Mouse (Mus musculus) mature B cell (primary cell): ENCODE measurements around the gene Prss22.

ENCODE experiments used
- in situ Hi-C: fragments of 300-500 bp; cut with MboI; formaldehyde crosslinking; loops from 2 replicates; pipeline ENCODE4 v1.14.3; 2019

The Prss22 gene

GRCm38 (mm10) chr17:23995421-23995820 is 2.5 kb downstream of the Prss22 start:
- in situ Hi-C loops, result no loop called here

GRCm38 (mm10) chr17:23994667-23995066 is 3.2 kb downstream of the Prss22 start:
- in situ Hi-C loops, result no loop called here

- in situ Hi-C loops, result no loop called here
Observed at GRCm38 (mm10) chr17:23993559-23994428, 4.1 kb downstream of the Prss22 start.

GRCm38 (mm10) chr17:23992789-23993553 is 4.9 kb downstream of the Prss22 start:
- in situ Hi-C loops, result no loop called here

- in situ Hi-C loops, result no loop called here
Observed at GRCm38 (mm10) chr17:23989802-23990201, 8.1 kb downstream of the Prss22 start.

- in situ Hi-C loops, result no loop called here
Observed at GRCm38 (mm10) chr17:23984989-23985388, 12.9 kb downstream of the Prss22 start.

- in situ Hi-C loops, result no loop called here
Observed at GRCm38 (mm10) chr17:23982912-23983311, 15.0 kb downstream of the Prss22 start.

- in situ Hi-C loops, result no loop called here
Observed at GRCm38 (mm10) chr17:23980297-23980909, 17.5 kb downstream of the Prss22 start, which contains the start of gene Prss30. Gene Prss30 (minus strand): TSS chr17:23980566.

- in situ Hi-C loops, result no loop called here
Observed at GRCm38 (mm10) chr17:23979471-23979870, 18.4 kb downstream of the Prss22 start.

GRCm38 (mm10) chr17:23976665-23977064 is 21.2 kb downstream of the Prss22 start:
- in situ Hi-C loops, result no loop called here

- in situ Hi-C loops, result no loop called here
Observed at GRCm38 (mm10) chr17:23971315-23971714, 26.6 kb downstream of the Prss22 start.

GRCm38 (mm10) chr17:23969231-23969630 is 28.7 kb downstream of the Prss22 start:
- in situ Hi-C loops, result loop anchor here (10.0 kb wide), 1 partner anchor 114 kb away; no protein-coding TSS in a partner anchor

GRCm38 (mm10) chr17:23968780-23969179 is 29.1 kb downstream of the Prss22 start:
- in situ Hi-C loops, result loop anchor here (10.0 kb wide), 1 partner anchor 114 kb away; no protein-coding TSS in a partner anchor

- in situ Hi-C loops, result loop anchor here (10.0 kb wide), 1 partner anchor 112 kb away; no protein-coding TSS in a partner anchor
Observed at GRCm38 (mm10) chr17:23966658-23967401, 31.1 kb downstream of the Prss22 start.

GRCm38 (mm10) chr17:23965805-23966425 is 32.0 kb downstream of the Prss22 start:
- in situ Hi-C loops, result loop anchor here (10.0 kb wide), 1 partner anchor 111 kb away; no protein-coding TSS in a partner anchor

GRCm38 (mm10) chr17:23961573-23962122 is 36.3 kb downstream of the Prss22 start:
- in situ Hi-C loops, result loop anchor here (10.0 kb wide), 1 partner anchor 107 kb away; no protein-coding TSS in a partner anchor

GRCm38 (mm10) chr17:23960084-23960738 is 37.7 kb downstream of the Prss22 start:
- in situ Hi-C loops, result loop anchor here (10.0 kb wide), 1 partner anchor 105 kb away; no protein-coding TSS in a partner anchor

GRCm38 (mm10) chr17:23955174-23955573 is 42.7 kb downstream of the Prss22 start, which contains the start of gene Sbpl:
Gene Sbpl (minus strand): TSS chr17:23955274.
- in situ Hi-C loops, result loop anchor here (10.0 kb wide), 1 partner anchor 180 kb away; the partner anchor contains the start of gene Flywch1

- in situ Hi-C loops, result loop anchor here (10.0 kb wide), 1 partner anchor 176 kb away; the partner anchor contains the start of gene Flywch1
Observed at GRCm38 (mm10) chr17:23950828-23951227, 47.1 kb downstream of the Prss22 start.
